Mouse (Mus musculus) midbrain, embryonic 13.5 days (tissue): ENCODE measurements around the gene Cwf19l1. TPM values are rescaled to one million over a fixed set of nuclear protein-coding genes. Genes with fewer than 3 reads are reported as not detected.
"Not testable (repeated sequence)": the region's sequence is repeated elsewhere in the genome, so short reads cannot be mapped to it uniquely, and the experiment has no call there.

ENCODE experiments used
- ATAC-seq: fragments of 200-750 bp; cut with Nextera tagmentation; 2 replicates; pipeline ENCODE4 v1.8.0; 2017; ENCODE audit warnings: mild to moderate bottlenecking, moderate TSS enrichment, moderate library complexity
- H3K27ac ChIP-seq: fragments of 300-500 bp; sonication (generic); 2 replicates; pipeline ENCODE4 v1.5.1; 2015; ENCODE audit warnings: inconsistent platforms, mild to moderate bottlenecking, moderate library complexity
- H3K27me3 ChIP-seq: fragments of 300-500 bp; sonication (generic); 2 replicates; pipeline ENCODE4 v1.6.1; 2015; ENCODE audit warnings: mild to moderate bottlenecking, inconsistent platforms
- H3K36me3 ChIP-seq: fragments of 300-500 bp; sonication (generic); 2 replicates; pipeline ENCODE4 v1.6.1; 2015; ENCODE audit warnings: mild to moderate bottlenecking, inconsistent platforms
- H3K4me1 ChIP-seq: fragments of 300-500 bp; sonication (generic); replicated peaks from 2 replicates; pipeline ENCODE4 v1.6.1; 2015; ENCODE audit warnings: inconsistent platforms
- H3K4me2 ChIP-seq: fragments of 300-500 bp; sonication (generic); replicated peaks from 2 replicates; pipeline ENCODE4 v1.6.1; 2015; ENCODE audit warnings: moderate library complexity, mild to moderate bottlenecking, inconsistent platforms
- H3K4me3 ChIP-seq: fragments of 300-500 bp; sonication (generic); replicated peaks from 2 replicates; pipeline ENCODE4 v1.5.1; 2015; ENCODE audit warnings: mild to moderate bottlenecking, inconsistent platforms
- H3K9ac ChIP-seq: fragments of 300-500 bp; sonication (generic); replicated peaks from 2 replicates; pipeline ENCODE4 v1.6.1; 2015; ENCODE audit warnings: mild to moderate bottlenecking, inconsistent platforms
- H3K9me3 ChIP-seq: fragments of 300-500 bp; sonication (generic); 2 replicates; pipeline ENCODE4 v1.6.1; 2016; ENCODE audit warnings: mild to moderate bottlenecking, inconsistent platforms
- WGBS: fragments of 180-500 bp; shearing (Covaris S2); methylation state at CpG from one replicate; pipeline ENCODE4 v1.1.7; 2015; 5-methylcytosine and 5-hydroxymethylcytosine counted together
- polyA plus RNA-seq: library from polyadenylated mRNA; unstranded; fragments of >200 nt; fragmentation: Nextera tagmentation; extraction: Ambion mirVana; gene quantifications from 2 replicates; pipeline ENCODE4 v1.2.1, GENCODE M21; 2015

Cwf19l1 gene
- polyA plus RNA-seq, 1 experiment from 2014 or later: 36.6 TPM

GRCm38 (mm10) chr19:44146568-44146879, 10.8 kb upstream of the Cwf19l1 start:
- peak; percentile 76 for ATAC-seq
- WGBS: 62% methylated on average over 9 of the region's 9 CpGs
- H3K4me1 ChIP-seq: peaks cover 17% of the 10 kb centered on the region
- H3K4me3 ChIP-seq: peak overlapping the region; percentile 76
- no peaks in the 10 kb centered on the region for H3K9me3 ChIP-seq
- peak overlapping the region; percentile 74 for H3K9ac ChIP-seq
- H3K27me3 ChIP-seq: peaks cover 11% of the 10 kb centered on the region
- H3K27ac ChIP-seq: peak overlapping the region; percentile 51
- peaks cover 33% of the 10 kb centered on the region for H3K36me3 ChIP-seq
- peak overlapping the region; percentile 83 for H3K4me2 ChIP-seq

- H3K27me3 ChIP-seq: peaks cover 11% of the 10 kb centered on the region
- H3K9me3 ChIP-seq: no peaks in the 10 kb centered on the region
- H3K9ac ChIP-seq: peak within 1 kb of the TSS; percentile 74
- peak; percentile 96 for ATAC-seq
- peak within 1 kb of the TSS; percentile 76 for H3K4me3 ChIP-seq
- H3K4me2 ChIP-seq: peak within 1 kb of the TSS; percentile 83
- peak within 1 kb of the TSS; percentile 51 for H3K27ac ChIP-seq
- peaks cover 39% of the 10 kb centered on the region for H3K36me3 ChIP-seq
- 2% methylated on average over 46 of the region's 46 CpGs for WGBS
- peaks cover 17% of the 10 kb centered on the region for H3K4me1 ChIP-seq
Measured at GRCm38 (mm10) chr19:44145702-44146567, 10.3 kb upstream of the Cwf19l1 start, which contains the start of gene Bloc1s2. Gene Bloc1s2, minus strand, starts transcription at chr19:44146446.

- ATAC-seq: no peak
- 95% methylated on average over 9 of the region's 9 CpGs for WGBS
- Histone ChIP-seq H3K4me2 (no peak overlapping the region), H3K36me3 (peaks cover 51% of the 10 kb centered on the region), H3K27ac (no peak overlapping the region), H3K9me3 (no peaks in the 10 kb centered on the region), H3K27me3 (peaks cover 6% of the 10 kb centered on the region), H3K9ac (no peak overlapping the region), H3K4me3 (no peak overlapping the region; the same call in 1 of the 2 replicates), H3K4me1 (peaks cover 17% of the 10 kb centered on the region)
Measured at GRCm38 (mm10) chr19:44144366-44144765, 8.7 kb upstream of the Cwf19l1 start.

GRCm38 (mm10) chr19:44135960-44136485, 347 bp upstream of the Cwf19l1 start:
- peak; percentile 47 for ATAC-seq

GRCm38 (mm10) chr19:44132917-44133316, 2.8 kb downstream of the Cwf19l1 start:
- no peak overlapping the region for H3K9ac ChIP-seq
- H3K4me2 ChIP-seq: no peak overlapping the region
- H3K9me3 ChIP-seq: no peaks in the 10 kb centered on the region
- H3K4me1 ChIP-seq: peaks cover 9% of the 10 kb centered on the region
- H3K4me3 ChIP-seq: no peak overlapping the region
- no peaks in the 10 kb centered on the region for H3K27me3 ChIP-seq
- ATAC-seq: no peak
- no peak overlapping the region for H3K27ac ChIP-seq
- 95% methylated on average over 5 of the region's 5 CpGs for WGBS
- peaks cover 41% of the 10 kb centered on the region for H3K36me3 ChIP-seq

More at GRCm38 (mm10) chr19:44135960-44136485, 347 bp upstream of the Cwf19l1 start:
- H3K9me3 ChIP-seq: peaks cover 3% of the 10 kb centered on the region; the same call in 1 of the 2 replicates
- H3K4me1 ChIP-seq: peaks cover 9% of the 10 kb centered on the region
- no peaks in the 10 kb centered on the region for H3K27me3 ChIP-seq
- WGBS: 30% methylated on average over 7 of the region's 7 CpGs
- H3K4me2 ChIP-seq: peak overlapping the region; percentile 60
- H3K9ac ChIP-seq: no peak overlapping the region
- peak overlapping the region; percentile 83 for H3K4me3 ChIP-seq
- peaks cover 40% of the 10 kb centered on the region for H3K36me3 ChIP-seq
- H3K27ac ChIP-seq: peak overlapping the region; percentile 62

GRCm38 (mm10) chr19:44128560-44128959, 7.1 kb downstream of the Cwf19l1 start:
- no peaks in the 10 kb centered on the region for H3K27me3 ChIP-seq
- H3K9ac ChIP-seq: no peak overlapping the region
- peaks cover 78% of the 10 kb centered on the region for H3K36me3 ChIP-seq
- H3K4me3 ChIP-seq: no peak overlapping the region
- ATAC-seq: no peak
- WGBS: 96% methylated on average over 2 of the region's 2 CpGs
- no peaks in the 10 kb centered on the region for H3K4me1 ChIP-seq
- H3K9me3 ChIP-seq: no peaks in the 10 kb centered on the region
- H3K27ac ChIP-seq: no peak overlapping the region
- no peak overlapping the region for H3K4me2 ChIP-seq

GRCm38 (mm10) chr19:44127729-44128497, 7.8 kb downstream of the Cwf19l1 start:
- Histone ChIP-seq H3K9ac (no peak overlapping the region), H3K4me1 (no peaks in the 10 kb centered on the region), H3K27me3 (no peaks in the 10 kb centered on the region), H3K4me3 (no peak overlapping the region), H3K9me3 (no peaks in the 10 kb centered on the region), H3K36me3 (peaks cover 84% of the 10 kb centered on the region), H3K4me2 (no peak overlapping the region), H3K27ac (no peak overlapping the region)
- 93% methylated on average over 10 of the region's 10 CpGs for WGBS
- ATAC-seq: no peak

GRCm38 (mm10) chr19:44121137-44121536, 14.5 kb downstream of the Cwf19l1 start:
- 96% methylated on average over 7 of the region's 7 CpGs for WGBS
- Histone ChIP-seq H3K4me3 (no peak overlapping the region), H3K9ac (no peak overlapping the region), H3K36me3 (peaks cover 85% of the 10 kb centered on the region), H3K27ac (no peak overlapping the region), H3K9me3 (no peaks in the 10 kb centered on the region), H3K4me1 (no peaks in the 10 kb centered on the region), H3K4me2 (no peak overlapping the region), H3K27me3 (no peaks in the 10 kb centered on the region)
- ATAC-seq: no peak

GRCm38 (mm10) chr19:44120686-44121085, 15.0 kb downstream of the Cwf19l1 start:
- not testable (repeated sequence) for H3K4me3 ChIP-seq, H3K9ac ChIP-seq, ATAC-seq, H3K4me2 ChIP-seq, H3K27me3 ChIP-seq, H3K27ac ChIP-seq, H3K4me1 ChIP-seq, H3K9me3 ChIP-seq
- 92% methylated on average over 9 of the region's 9 CpGs for WGBS
- peaks cover 85% of the 10 kb centered on the region for H3K36me3 ChIP-seq

- H3K9me3 ChIP-seq: no peaks in the 10 kb centered on the region
- peaks cover 81% of the 10 kb centered on the region for H3K36me3 ChIP-seq
Measured at GRCm38 (mm10) chr19:44117793-44118192, 17.9 kb downstream of the Cwf19l1 start.

GRCm38 (mm10) chr19:44111706-44112105, 24.0 kb downstream of the Cwf19l1 start:
- Histone ChIP-seq H3K27ac (no peak overlapping the region), H3K4me3 (no peak overlapping the region), H3K36me3 (peaks cover 61% of the 10 kb centered on the region), H3K9me3 (no peaks in the 10 kb centered on the region), H3K4me2 (no peak overlapping the region), H3K4me1 (peaks cover 9% of the 10 kb centered on the region), H3K9ac (no peak overlapping the region), H3K27me3 (no peaks in the 10 kb centered on the region)
- no peak; the same call in 1 of the 2 replicates for ATAC-seq
- 53% methylated on average over 7 of the region's 7 CpGs for WGBS

More at GRCm38 (mm10) chr19:44117793-44118192, 17.9 kb downstream of the Cwf19l1 start:
- Histone ChIP-seq H3K4me2 (no peak overlapping the region), H3K9ac (no peak overlapping the region), H3K4me3 (no peak overlapping the region), H3K4me1 (no peaks in the 10 kb centered on the region), H3K27ac (no peak overlapping the region), H3K27me3 (no peaks in the 10 kb centered on the region)
- no peak for ATAC-seq

- H3K27ac ChIP-seq: no peak overlapping the region
- WGBS: 90% methylated on average over 9 of the region's 9 CpGs
- H3K9me3 ChIP-seq: no peaks in the 10 kb centered on the region
- H3K4me2 ChIP-seq: no peak overlapping the region
- peaks cover 50% of the 10 kb centered on the region for H3K36me3 ChIP-seq
- no peak overlapping the region for H3K4me3 ChIP-seq
- H3K4me1 ChIP-seq: peaks cover 22% of the 10 kb centered on the region
- H3K9ac ChIP-seq: no peak overlapping the region
- no peak for ATAC-seq
- no peaks in the 10 kb centered on the region for H3K27me3 ChIP-seq
Measured at GRCm38 (mm10) chr19:44110356-44110755, 25.3 kb downstream of the Cwf19l1 start.
